Mouse (Mus musculus) testis, postnatal 10 days (tissue): ENCODE measurements around the gene Gm3072.
"Not testable (repeated sequence)": the region's sequence is repeated elsewhere in the genome, so short reads cannot be mapped to it uniquely, and the experiment has no call there.

Experiments used
- DNase-seq: peaks from one replicate; pipeline ENCODE4 v3.0.0; 2021; ENCODE audit warnings: low spot score

Gene Gm3072

GRCm38 (mm10) chr14:41624512-41624911 lies at the start of gene Gm3072:
Gene Gm3072 (minus strand): TSS chr14:41624612.
- not testable (repeated sequence) for DNase-seq

- DNase-seq = peak; percentile 31
These were observed 23.8 kb upstream of the Gm3072 start for GRCm38 (mm10) chr14:41648176-41648575.

DNA sequence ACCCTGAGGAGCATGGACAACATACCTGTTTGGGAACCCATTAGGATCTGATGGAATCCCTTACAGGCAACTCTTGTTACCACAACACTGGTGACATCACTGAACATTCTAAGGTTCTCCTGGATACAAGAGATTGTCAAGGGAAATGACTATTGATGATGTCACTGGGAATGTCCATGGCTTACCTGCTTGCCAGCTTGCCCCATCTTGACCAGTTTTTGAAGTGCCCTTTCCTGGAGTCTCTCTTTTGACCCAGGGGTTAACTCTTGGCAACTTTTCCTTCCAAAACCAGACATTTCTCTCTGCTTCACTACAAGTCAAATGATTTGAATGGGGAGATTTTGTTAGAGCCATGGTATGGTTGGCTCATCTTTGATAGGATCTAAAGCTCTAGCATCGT lies 22.0 kb upstream of the Gm3072 start, which contains the start of gene Gm3676:
Gene Gm3676 (minus strand): TSS at position 101 of the 400 bp plus-strand sequence.
- DNase-seq = not testable (repeated sequence)

DNA sequence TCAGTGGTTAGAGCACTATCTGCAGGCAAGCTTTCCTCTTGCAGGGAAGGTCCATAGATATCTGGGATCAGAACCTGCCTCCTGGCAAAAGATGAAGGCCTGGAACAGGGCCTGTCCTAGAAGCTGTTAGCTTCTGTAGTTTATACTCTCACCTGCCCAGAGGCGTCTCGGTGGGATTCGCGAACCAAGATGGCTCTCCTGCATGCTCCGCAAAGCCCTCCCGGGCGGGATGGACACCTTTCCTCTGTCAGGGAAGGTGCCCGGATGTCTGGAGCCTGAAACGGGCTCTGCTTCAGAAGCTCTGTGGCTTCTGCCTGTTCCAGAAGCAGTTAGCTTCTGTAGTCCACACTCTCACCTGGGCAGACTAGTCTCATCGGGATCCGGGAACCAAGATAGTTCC lies 5.7 kb upstream of the Gm3072 start:
- DNase-seq = peak; percentile 38

DNA sequence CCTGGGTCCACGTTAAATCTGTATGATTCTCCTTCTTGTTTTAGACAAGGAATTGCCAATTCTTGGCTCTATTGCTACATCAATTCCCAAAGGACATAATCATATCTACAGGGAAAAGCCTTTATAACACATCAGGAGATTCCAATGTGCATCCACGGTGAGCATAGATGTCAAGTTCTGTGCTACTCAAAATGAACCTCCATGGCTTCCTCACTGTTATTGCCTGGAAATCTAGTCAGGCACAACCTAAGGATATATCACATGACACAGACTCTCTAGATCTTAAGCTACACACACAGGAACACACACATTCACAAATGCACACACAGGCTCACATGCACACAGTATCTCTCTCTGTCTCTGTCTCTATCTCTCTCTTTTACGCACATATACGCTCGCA lies 1.9 kb downstream of the Gm3072 start:
- not testable (repeated sequence) for DNase-seq

GRCm38 (mm10) chr14:41610690-41611089 lies 13.7 kb downstream of the Gm3072 start:
- not testable (repeated sequence) for DNase-seq

DNA sequence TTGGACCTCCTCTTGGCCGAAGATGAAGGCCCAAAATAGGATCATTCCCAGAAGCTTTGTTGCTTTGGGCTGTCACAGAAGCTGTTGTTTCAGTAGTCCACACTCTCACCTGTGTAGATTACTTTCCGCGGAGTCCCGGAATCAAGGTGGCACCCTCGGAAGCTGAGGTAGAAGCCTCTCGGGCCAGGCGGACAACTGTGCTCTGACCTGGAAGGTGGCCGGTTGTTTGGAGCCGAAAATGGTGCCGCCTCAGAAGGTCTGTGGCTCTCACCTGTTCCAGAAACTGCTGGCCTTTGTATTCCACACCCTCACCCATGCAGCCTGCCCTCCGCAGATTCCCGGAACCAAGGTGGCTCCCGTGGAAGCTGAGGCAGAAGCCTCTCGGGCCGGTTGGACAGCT lies 23.5 kb downstream of the Gm3072 start:
- not testable (repeated sequence) for DNase-seq

- not testable (repeated sequence) for DNase-seq
These were observed 38.1 kb downstream of the Gm3072 start for GRCm38 (mm10) chr14:41586346-41586745.

DNA sequence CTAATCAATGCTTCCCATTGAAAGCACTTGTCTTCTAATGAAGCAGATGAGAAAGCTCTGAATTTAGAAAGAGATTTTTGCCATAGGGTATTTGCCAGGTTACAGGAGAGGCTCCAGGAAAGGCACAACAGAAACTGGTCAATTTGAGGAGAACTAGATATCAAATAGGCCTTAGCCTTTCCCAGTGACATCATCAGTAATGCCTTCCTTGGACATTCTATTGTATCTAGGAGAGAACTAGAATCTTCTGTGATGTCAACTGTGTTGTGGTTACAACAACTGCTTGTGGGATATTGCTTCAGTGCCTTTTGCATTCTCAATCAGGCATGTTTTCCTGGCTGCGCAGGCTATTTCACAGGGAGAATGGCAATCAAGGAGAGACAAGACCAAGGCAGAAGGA lies 51.5 kb downstream of the Gm3072 start, which contains the start of gene 1700049E17Rik2:
Gene 1700049E17Rik2 (plus strand): TSS at position 301 of the 400 bp plus-strand sequence.
- DNase-seq = not testable (repeated sequence)
